Mouse (Mus musculus): ENCODE measurements around the gene 4930432K21Rik. TPM values are rescaled to one million over a fixed set of nuclear protein-coding genes. Genes with fewer than 3 reads are reported as not detected.

Gene 4930432K21Rik
- total and polyA plus RNA-seq, 2 experiments from 2014 or later, result 2.2 to 5.7 TPM

GRCm38 (mm10) chr8:84157620-84158019, 9.8 kb downstream of the 4930432K21Rik start:
- ATAC-seq (ENCODE audit: low FRiP score) (no peak), DNase-seq (ENCODE audit: low spot score) (no peak)
- H3K27me3 ChIP-seq (ENCODE audit: insufficient read depth, low read length), result no peaks in the 10 kb centered on the region
- no peak overlapping the region for H3K4me2 ChIP-seq (ENCODE audit: low read depth, low read length, poor library complexity, severe bottlenecking)
- H3K9me3 ChIP-seq (ENCODE audit: low read length), result no peaks in the 10 kb centered on the region
- H3K4me1 ChIP-seq (ENCODE audit: insufficient read depth, low read length), result no peaks in the 10 kb centered on the region
- H3K27ac ChIP-seq (ENCODE audit: low read depth, low read length), result no peak overlapping the region
- no peak overlapping the region for H3K9ac ChIP-seq (replicated peaks; ENCODE audit: low read length, poor library complexity, severe bottlenecking)
- H3K4me3 ChIP-seq (ENCODE audit: low read depth, low read length), result no peak overlapping the region
- H3K36me3 ChIP-seq (ENCODE audit: insufficient read depth, low read length), result 0 out of 2 replicates have a peak, but pooled peaks cover 3% of the 10 kb centered on the region
- no peak for TF ChIP-seq CTCF (IDR thresholded peaks at IDR 0.05)
- 96% methylated on average over 4 of the region's 4 CpGs for WGBS

GRCm38 (mm10) chr8:84167696-84168095, 19.9 kb downstream of the 4930432K21Rik start:
- no peak overlapping the region for H3K27ac ChIP-seq (ENCODE audit: low read depth, low read length)
- H3K27me3 ChIP-seq (ENCODE audit: insufficient read depth, low read length), result no peaks in the 10 kb centered on the region
- peaks cover 14% of the 10 kb centered on the region for H3K36me3 ChIP-seq (ENCODE audit: insufficient read depth, low read length)
- WGBS, result 97% methylated on average over 2 of the region's 2 CpGs
- ATAC-seq (ENCODE audit: low FRiP score), result no peak
- no peak for DNase-seq (ENCODE audit: low spot score)
- 0 out of 2 replicates have a peak overlapping the region, but pooled peaks have one; percentile 13 for H3K9ac ChIP-seq (replicated peaks; ENCODE audit: low read length, poor library complexity, severe bottlenecking)
- H3K4me1 ChIP-seq (ENCODE audit: insufficient read depth, low read length), result no peaks in the 10 kb centered on the region
- no peaks in the 10 kb centered on the region for H3K9me3 ChIP-seq (ENCODE audit: low read length)
- H3K4me3 ChIP-seq (ENCODE audit: low read depth, low read length), result no peak overlapping the region
- no peak for TF ChIP-seq CTCF (IDR thresholded peaks at IDR 0.05)
- H3K4me2 ChIP-seq (ENCODE audit: low read depth, low read length, poor library complexity, severe bottlenecking), result no peak overlapping the region

DNA sequence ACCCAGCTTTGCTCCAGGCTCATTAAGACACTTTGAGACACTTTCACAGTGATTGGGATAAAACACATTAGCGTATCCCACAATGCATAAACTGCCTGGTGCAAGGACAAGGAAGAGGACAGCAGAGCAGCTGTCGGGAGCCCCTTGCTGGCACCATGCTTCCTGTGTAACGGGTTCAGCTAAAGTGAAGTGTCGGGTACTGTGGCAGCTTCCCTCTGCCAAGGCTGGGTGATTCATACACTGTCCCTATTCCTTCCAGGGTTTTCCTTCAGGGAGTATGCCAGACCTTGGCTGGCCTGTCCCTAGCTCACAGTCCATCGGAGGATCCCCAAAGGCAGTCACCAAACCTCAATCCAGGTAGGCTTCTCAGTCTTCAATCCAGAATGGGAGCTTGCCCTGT, 22.3 kb downstream of the 4930432K21Rik start:
- no peaks in the 10 kb centered on the region for H3K9me3 ChIP-seq (ENCODE audit: low read length)
- peaks cover 24% of the 10 kb centered on the region for H3K36me3 ChIP-seq (ENCODE audit: insufficient read depth, low read length)
- ATAC-seq (ENCODE audit: low FRiP score), result no peak
- no peak for DNase-seq (ENCODE audit: low spot score)
- TF ChIP-seq CTCF (IDR thresholded peaks at IDR 0.05), result no peak
- H3K4me3 ChIP-seq (ENCODE audit: low read depth, low read length), result no peak overlapping the region
- H3K27me3 ChIP-seq (ENCODE audit: insufficient read depth, low read length), result no peaks in the 10 kb centered on the region
- H3K27ac ChIP-seq (ENCODE audit: low read depth, low read length), result no peak overlapping the region
- H3K4me1 ChIP-seq (ENCODE audit: insufficient read depth, low read length), result no peaks in the 10 kb centered on the region
- WGBS, result 85% methylated on average over 5 of the region's 5 CpGs
- no peak overlapping the region for H3K4me2 ChIP-seq (ENCODE audit: low read depth, low read length, poor library complexity, severe bottlenecking)
- no peak overlapping the region for H3K9ac ChIP-seq (replicated peaks; ENCODE audit: low read length, poor library complexity, severe bottlenecking)

DNA sequence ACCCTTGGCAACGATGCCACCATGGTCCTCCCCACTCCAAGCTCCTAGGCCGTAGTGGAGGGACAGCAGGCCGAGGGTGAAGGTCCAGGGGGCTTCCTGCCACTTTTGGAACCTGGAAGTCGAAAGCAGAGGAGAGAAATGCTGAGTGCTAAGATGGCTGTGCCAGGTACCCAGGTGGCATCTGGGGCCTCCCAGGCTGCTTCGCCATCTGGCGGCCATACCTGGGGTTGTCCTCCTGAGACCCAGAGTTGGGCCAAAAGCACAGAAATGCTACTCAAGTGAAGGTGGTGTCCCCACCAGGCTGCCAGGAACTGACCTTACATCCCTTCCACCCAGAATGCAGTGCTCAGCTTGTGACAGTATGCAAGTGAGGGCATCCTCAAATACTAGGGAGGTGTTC, 26.0 kb downstream of the 4930432K21Rik start:
- Histone ChIP-seq H3K4me2 (ENCODE audit: low read depth, low read length, poor library complexity, severe bottlenecking) (no peak overlapping the region), H3K27ac (ENCODE audit: low read depth, low read length) (no peak overlapping the region)
- 90% methylated on average over 6 of the region's 6 CpGs for WGBS

GRCm38 (mm10) chr8:84176560-84176959, 28.7 kb downstream of the 4930432K21Rik start:
- peaks cover 29% of the 10 kb centered on the region for H3K36me3 ChIP-seq (ENCODE audit: insufficient read depth, low read length)
- ATAC-seq (ENCODE audit: low FRiP score), result no peak
- H3K4me3 ChIP-seq (ENCODE audit: low read depth, low read length), result no peak overlapping the region

More for the DNA sequence above, 26.0 kb downstream of the 4930432K21Rik start:
- no peak overlapping the region for H3K9ac ChIP-seq (replicated peaks; ENCODE audit: low read length, poor library complexity, severe bottlenecking)
- ATAC-seq (ENCODE audit: low FRiP score) (no peak), DNase-seq (ENCODE audit: low spot score) (no peak)
- H3K9me3 ChIP-seq (ENCODE audit: low read length), result no peaks in the 10 kb centered on the region
- H3K27me3 ChIP-seq (ENCODE audit: insufficient read depth, low read length), result no peaks in the 10 kb centered on the region
- H3K4me3 ChIP-seq (ENCODE audit: low read depth, low read length), result no peak overlapping the region
- H3K36me3 ChIP-seq (ENCODE audit: insufficient read depth, low read length), result peaks cover 31% of the 10 kb centered on the region
- no peaks in the 10 kb centered on the region for H3K4me1 ChIP-seq (ENCODE audit: insufficient read depth, low read length)
- TF ChIP-seq CTCF (IDR thresholded peaks at IDR 0.05), result peak; percentile 52

GRCm38 (mm10) chr8:84177405-84177804, 29.6 kb downstream of the 4930432K21Rik start:
- Histone ChIP-seq H3K27me3 (ENCODE audit: insufficient read depth, low read length) (no peaks in the 10 kb centered on the region), H3K4me1 (ENCODE audit: insufficient read depth, low read length) (peaks cover 20% of the 10 kb centered on the region), H3K4me2 (ENCODE audit: low read depth, low read length, poor library complexity, severe bottlenecking) (no peak overlapping the region), H3K4me3 (ENCODE audit: low read depth, low read length) (no peak overlapping the region), H3K9me3 (ENCODE audit: low read length) (no peaks in the 10 kb centered on the region), H3K27ac (ENCODE audit: low read depth, low read length) (no peak overlapping the region), H3K9ac (replicated peaks; ENCODE audit: low read length, poor library complexity, severe bottlenecking) (no peak overlapping the region), H3K36me3 (ENCODE audit: insufficient read depth, low read length) (peaks cover 20% of the 10 kb centered on the region)
- WGBS, result 94% methylated on average over 3 of the region's 3 CpGs
- ATAC-seq (ENCODE audit: low FRiP score) (no peak), DNase-seq (ENCODE audit: low spot score) (no peak)
- TF ChIP-seq CTCF (IDR thresholded peaks at IDR 0.05), result no peak

More at GRCm38 (mm10) chr8:84176560-84176959, 28.7 kb downstream of the 4930432K21Rik start:
- 34% methylated on average over 3 of the region's 3 CpGs for WGBS
- H3K4me1 ChIP-seq (ENCODE audit: insufficient read depth, low read length), result peaks cover 17% of the 10 kb centered on the region
- no peak for TF ChIP-seq CTCF (IDR thresholded peaks at IDR 0.05)
- no peak for DNase-seq (ENCODE audit: low spot score)
- no peaks in the 10 kb centered on the region for H3K27me3 ChIP-seq (ENCODE audit: insufficient read depth, low read length)
- no peaks in the 10 kb centered on the region for H3K9me3 ChIP-seq (ENCODE audit: low read length)
- no peak overlapping the region for H3K4me2 ChIP-seq (ENCODE audit: low read depth, low read length, poor library complexity, severe bottlenecking)
- H3K9ac ChIP-seq (replicated peaks; ENCODE audit: low read length, poor library complexity, severe bottlenecking), result no peak overlapping the region
- H3K27ac ChIP-seq (ENCODE audit: low read depth, low read length), result no peak overlapping the region

Data from midbrain, postnatal 0 days (tissue).